Mouse (Mus musculus): ENCODE measurements around the gene Coa4.

The Coa4 gene

GRCm38 (mm10) chr7:100570930-100571715, 34.3 kb downstream of the Coa4 start:
- CTCF ChIA-PET = no interaction called here
- POLR2A ChIA-PET = interaction anchor here in 2 of 4 experiments (0.6 to 2.3 kb wide), 4 partner anchors 8 to 35 kb away, joined by 3 to 9 read pairs (median 5); no protein-coding TSS in a partner anchor

- POLR2A ChIA-PET = interaction anchor here in 1 of 4 experiments (1.3 to 1.6 kb wide), 2 partner anchors 11 to 12 kb away, joined by 3 to 5 read pairs; no protein-coding TSS in a partner anchor
Measured at GRCm38 (mm10) chr7:100572061-100572460, 35.2 kb downstream of the Coa4 start.

GRCm38 (mm10) chr7:100572704-100573103, 35.8 kb downstream of the Coa4 start:
- ChIA-PET CTCF (no interaction called here), POLR2A (interaction anchor here in 2 of 4 experiments (1.6 to 2.2 kb wide), 2 partner anchors 10 to 11 kb away, joined by 3 to 10 read pairs; no protein-coding TSS in a partner anchor)

More at GRCm38 (mm10) chr7:100572061-100572460, 35.2 kb downstream of the Coa4 start:
- CTCF ChIA-PET = no interaction called here

GRCm38 (mm10) chr7:100578794-100579193, 41.9 kb downstream of the Coa4 start:
- CTCF ChIA-PET = interaction anchor here in 1 of 4 experiments (2.2 kb wide), 1 partner anchor 58 kb away, joined by 9 read pairs; no protein-coding TSS in a partner anchor
- POLR2A ChIA-PET = interaction anchor here in 3 of 4 experiments (0.7 to 1.2 kb wide), 6 partner anchors 8 to 58 kb away, joined by 3 to 7 read pairs (median 3); partner anchors contain the start of gene Rab6a (in 1 of the 3)

- ChIA-PET POLR2A (interaction anchor here in 3 of 4 experiments (0.6 to 2.6 kb wide), 38 partner anchors 8 to 355 kb away, joined by 3 to 23 read pairs (median 5); partner anchors contain the start of genes Mrpl48 (in 2 of the 3), Rab6a (in 2 of the 3), Coa4 (in 1 of the 3) and Pgm2l1 (in 1 of the 3)), CTCF (interaction anchor here in 1 of 4 experiments (1.0 kb wide), 1 partner anchor 9 kb away, joined by 4 read pairs; no protein-coding TSS in a partner anchor)
Measured at GRCm38 (mm10) chr7:100582235-100582634, 45.4 kb downstream of the Coa4 start.

GRCm38 (mm10) chr7:100582727-100583236, 45.9 kb downstream of the Coa4 start:
- ChIA-PET CTCF (interaction anchor here in 1 of 4 experiments (1.0 kb wide), 1 partner anchor 8 kb away, joined by 4 read pairs; no protein-coding TSS in a partner anchor), POLR2A (interaction anchor here in 3 of 4 experiments (0.6 to 2.6 kb wide), 44 partner anchors 8 to 355 kb away, joined by 3 to 23 read pairs (median 4); partner anchors contain the start of genes Mrpl48 (in 2 of the 3), Rab6a (in 2 of the 3), Coa4 (in 1 of the 3) and Pgm2l1 (in 1 of the 3))

GRCm38 (mm10) chr7:100589816-100590215, 52.9 kb downstream of the Coa4 start:
- POLR2A ChIA-PET = interaction anchor here in 3 of 4 experiments (0.6 to 2.2 kb wide), 9 partner anchors 11 to 342 kb away, joined by 3 to 8 read pairs (median 4); partner anchors contain the start of genes Arhgef17 (in 1 of the 3) and Rab6a (in 1 of the 3)
- CTCF ChIA-PET = interaction anchor here in 1 of 4 experiments (0.9 kb wide), 1 partner anchor 61 kb away, joined by 4 read pairs; no protein-coding TSS in a partner anchor

Data from embryonic stem cell, embryonic (primary cell).